Mouse (Mus musculus) intestine, embryonic 16.5 days (tissue): Measurements from ENCODE around the gene Ccdc171. TPM values are rescaled to one million over a fixed set of nuclear protein-coding genes. Genes with fewer than 3 reads are reported as not detected.
"Not testable (repeated sequence)": the region's sequence is repeated elsewhere in the genome, so short reads cannot be mapped to it uniquely, and the experiment has no call there.

ENCODE experiments used
- ATAC-seq: fragments of 200-750 bp; cut with Nextera tagmentation; 2 replicates; pipeline ENCODE4 v1.8.0; 2017; ENCODE audit warnings: moderate TSS enrichment, moderate library complexity
- H3K27ac ChIP-seq: fragments of 300-500 bp; sonication (generic); 2 replicates; pipeline ENCODE4 v1.5.1; 2014; ENCODE audit warnings: mild to moderate bottlenecking, low read length
- H3K27me3 ChIP-seq: fragments of 300-500 bp; sonication (generic); replicated peaks from 2 replicates; pipeline ENCODE4 v1.6.1; 2014; ENCODE audit warnings: low read length, control low read depth, mixed read lengths; ENCODE audit not compliant: control insufficient read depth, insufficient read depth
- H3K36me3 ChIP-seq: fragments of 300-500 bp; sonication (generic); 2 replicates; pipeline ENCODE4 v1.6.1; 2014; ENCODE audit warnings: low read length, control low read depth; ENCODE audit not compliant: control insufficient read depth, insufficient read depth
- H3K4me1 ChIP-seq: fragments of 300-500 bp; sonication (generic); 2 replicates; pipeline ENCODE4 v1.6.1; 2014; ENCODE audit warnings: low read length, control low read depth, mixed read lengths; ENCODE audit not compliant: control insufficient read depth, insufficient read depth
- H3K4me2 ChIP-seq: fragments of 300-500 bp; sonication (generic); 2 replicates; pipeline ENCODE4 v1.6.1; 2014; ENCODE audit warnings: low read depth, low read length, control low read depth
- H3K4me3 ChIP-seq: fragments of 300-500 bp; sonication (generic); 2 replicates; pipeline ENCODE4 v1.5.1; 2014; ENCODE audit warnings: mild to moderate bottlenecking, low read length
- H3K9ac ChIP-seq: fragments of 300-500 bp; sonication (generic); 2 replicates; pipeline ENCODE4 v1.6.1; 2014; ENCODE audit warnings: low read depth, low read length
- H3K9me3 ChIP-seq: fragments of 300-500 bp; sonication (generic); 2 replicates; pipeline ENCODE4 v1.6.1; 2016; ENCODE audit warnings: low read length, control low read depth; ENCODE audit not compliant: control insufficient read depth
- WGBS: fragments of 180-500 bp; shearing (Covaris S2); extraction: QIAGEN DNeasy Blood & Tissue Kit; methylation state at CpG from one replicate; pipeline ENCODE4 v1.1.7; 2014; 5-methylcytosine and 5-hydroxymethylcytosine counted together
- polyA plus RNA-seq: library from polyadenylated mRNA; unstranded; fragments of >200 nt; fragmentation: Nextera tagmentation; extraction: Ambion mirVana; gene quantifications from 2 replicates; pipeline ENCODE4 v1.2.1, GENCODE M21; 2015

The Ccdc171 gene
- 1.9 and 2.0 TPM in 2 replicates for polyA plus RNA-seq

DNA sequence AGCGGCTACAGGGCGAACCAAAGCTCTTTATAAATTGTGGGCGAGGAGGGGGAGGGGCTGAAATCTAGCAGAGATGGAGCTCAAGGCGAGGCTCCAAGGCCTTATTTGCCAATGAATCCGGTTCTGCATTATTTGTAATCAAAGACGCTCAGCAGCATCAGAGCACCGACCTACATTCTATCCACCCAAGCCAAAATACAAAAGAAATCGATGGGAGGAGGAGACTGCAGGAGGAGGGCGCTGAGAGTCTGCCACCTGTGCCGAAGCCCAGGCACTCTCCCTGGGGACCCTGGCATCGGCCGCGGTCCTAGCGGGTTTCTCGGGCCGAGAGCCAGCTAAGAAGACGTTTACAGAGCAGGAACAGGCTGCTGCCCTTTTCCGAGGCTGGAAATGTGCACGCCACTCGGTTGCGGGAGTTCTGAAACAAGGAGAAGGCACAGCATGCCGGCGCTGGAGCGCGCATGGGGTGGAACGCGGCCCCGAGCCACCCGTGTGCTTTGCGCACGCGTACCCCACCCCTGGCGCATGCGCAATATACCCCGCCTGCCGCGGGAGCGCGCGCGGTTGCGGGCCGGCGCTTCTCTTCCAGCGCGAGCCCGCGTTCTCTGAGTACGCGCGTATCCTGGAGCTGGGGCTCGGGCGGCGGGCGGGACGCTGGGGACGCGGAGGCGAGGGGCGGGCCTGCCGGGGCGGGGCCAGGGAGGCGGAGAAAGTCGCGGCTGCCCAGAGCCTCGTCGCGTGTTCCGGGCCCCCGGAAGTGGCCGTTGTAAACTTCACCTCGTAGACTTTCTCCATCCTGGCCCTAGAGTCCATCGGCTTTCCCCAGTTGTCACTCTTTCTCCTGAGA lies at the start of gene Ccdc171:
Ccdc171 (plus strand) TSS at position 703 of the 847 bp plus-strand sequence.
- ATAC-seq: peak; percentile 98
- Histone ChIP-seq H3K9ac (peak within 1 kb of the TSS; percentile 85), H3K27ac (peak within 1 kb of the TSS; percentile 94), H3K4me3 (peak within 1 kb of the TSS; percentile 86), H3K36me3 (no peaks in the 10 kb centered on the region), H3K4me1 (0 out of 2 replicates have a peak, but pooled peaks cover 6% of the 10 kb centered on the region), H3K4me2 (peak within 1 kb of the TSS; percentile 94), H3K27me3 (no peaks in the 10 kb centered on the region), H3K9me3 (no peaks in the 10 kb centered on the region)
- WGBS: under 1% methylated on average over 73 of the region's 73 CpGs

DNA sequence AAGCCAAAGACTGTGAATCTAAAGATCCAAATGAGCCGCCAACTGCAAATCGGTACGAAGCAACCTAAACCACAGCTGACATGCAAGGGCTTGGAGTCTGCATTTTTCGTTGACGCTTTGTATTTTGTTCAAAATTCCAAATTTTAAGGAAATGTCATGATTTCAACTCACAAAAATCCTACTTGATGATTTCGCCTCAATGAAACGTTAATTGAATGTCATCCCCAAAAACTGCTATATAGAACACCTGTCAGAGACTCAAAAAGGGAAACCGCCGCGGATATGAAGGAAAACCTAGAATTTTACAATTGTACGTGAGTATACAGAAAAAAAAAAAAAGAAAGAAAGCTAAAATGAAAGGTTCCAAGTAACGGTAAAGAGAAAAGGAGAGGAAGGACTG lies 40.1 kb upstream of the Ccdc171 start:
- Histone ChIP-seq H3K4me2 (peak overlapping the region; percentile 81), H3K4me3 (peak overlapping the region; percentile 80), H3K4me1 (no peaks in the 10 kb centered on the region), H3K36me3 (no peaks in the 10 kb centered on the region), H3K27me3 (no peaks in the 10 kb centered on the region), H3K27ac (no peak overlapping the region), H3K9me3 (no peaks in the 10 kb centered on the region), H3K9ac (peak overlapping the region; percentile 81)
- WGBS: 21% methylated on average over 12 of the region's 12 CpGs
- no peak for ATAC-seq

DNA sequence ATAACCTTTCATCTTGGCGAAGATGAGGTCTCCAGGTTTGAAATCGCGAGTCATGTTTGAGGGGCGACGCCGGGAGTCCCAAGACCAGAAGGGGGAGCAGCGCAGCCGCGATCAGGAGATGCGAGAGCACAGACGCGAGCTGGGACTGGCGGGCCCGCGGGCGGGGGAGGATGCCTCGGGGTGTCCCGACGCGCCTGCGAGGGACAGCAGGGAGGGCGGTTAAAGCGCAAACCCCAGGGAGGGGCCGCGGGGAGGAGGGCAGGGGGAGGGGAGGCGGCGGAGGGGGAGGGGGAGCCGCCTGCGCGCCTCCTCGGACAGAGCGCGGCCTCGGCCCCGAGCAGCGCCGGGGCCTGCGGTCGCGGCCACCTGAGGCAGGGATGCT lies 39.6 kb upstream of the Ccdc171 start:
- Histone ChIP-seq H3K27me3 (no peaks in the 10 kb centered on the region), H3K4me1 (no peaks in the 10 kb centered on the region), H3K4me3 (peak overlapping the region; percentile 80), H3K4me2 (peak overlapping the region; percentile 81), H3K36me3 (no peaks in the 10 kb centered on the region), H3K27ac (peak overlapping the region; percentile 95), H3K9me3 (no peaks in the 10 kb centered on the region), H3K9ac (peak overlapping the region; percentile 81)
- under 1% methylated on average over 28 of the region's 40 CpGs for WGBS
- peak; percentile 82 for ATAC-seq

DNA sequence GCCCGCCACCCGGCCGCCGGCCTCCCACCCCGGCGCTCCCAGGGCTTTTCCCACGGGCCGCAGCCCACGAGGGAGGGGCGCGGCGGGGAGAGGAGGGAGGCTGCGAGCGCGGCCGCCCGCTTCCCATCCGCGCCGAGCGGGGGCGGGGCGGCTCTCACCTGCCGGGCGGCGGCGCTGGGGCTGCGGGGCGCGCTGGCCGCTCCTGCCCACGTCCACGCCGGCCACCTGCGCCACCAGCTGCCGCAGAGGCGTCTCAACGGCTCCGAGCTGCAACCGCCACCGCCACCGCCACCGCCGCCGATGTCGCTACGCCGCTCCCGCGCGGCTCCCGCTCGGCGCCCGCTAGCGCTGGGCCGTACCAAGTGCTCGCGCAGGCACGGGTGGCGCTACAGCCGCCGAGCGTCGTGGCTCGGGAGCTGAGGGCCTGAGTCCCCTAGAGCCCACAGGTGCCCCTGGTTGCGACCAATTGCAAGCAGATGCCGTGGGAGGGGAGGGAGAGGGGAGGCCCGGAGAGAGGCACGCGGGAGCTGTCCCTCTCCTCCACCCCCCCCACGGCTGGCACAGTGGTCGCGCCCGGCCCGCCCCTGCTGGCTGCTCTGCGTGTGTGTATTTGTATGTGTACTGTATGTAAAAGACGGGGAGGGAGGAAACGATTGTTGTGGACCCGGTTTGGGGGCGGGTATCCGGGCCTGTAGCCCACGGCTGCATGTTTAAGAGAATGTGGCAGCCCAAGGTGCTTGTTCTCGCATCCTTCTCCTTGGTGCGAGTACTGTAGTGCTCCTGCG lies 39.0 kb upstream of the Ccdc171 start, which contains the start of gene Psip1:
Psip1 (minus strand) TSS at position 343 of the 785 bp plus-strand sequence.
- no peaks in the 10 kb centered on the region for H3K36me3 ChIP-seq

DNA sequence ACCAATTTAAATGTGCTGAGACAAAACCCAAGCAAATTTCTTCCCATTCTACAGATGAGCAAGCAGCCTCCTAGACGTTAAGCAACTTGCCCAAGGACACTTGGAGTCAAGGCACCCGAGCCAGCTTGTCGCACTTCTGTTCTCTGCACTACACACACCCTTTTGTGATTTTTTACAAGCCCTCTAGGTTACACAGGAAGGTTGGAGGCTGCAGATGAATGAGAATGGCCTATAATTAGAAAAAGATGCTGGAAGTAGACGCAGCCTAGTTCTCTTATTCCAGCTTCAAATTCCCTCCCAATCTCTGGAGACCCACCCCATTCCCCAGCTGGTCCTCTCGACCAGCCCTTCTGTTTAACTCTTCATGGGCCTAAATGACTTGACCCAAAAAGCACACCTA lies 36.2 kb upstream of the Ccdc171 start:
- H3K4me1 ChIP-seq: no peaks in the 10 kb centered on the region
- H3K27ac ChIP-seq: no peak overlapping the region
- no peak overlapping the region for H3K4me3 ChIP-seq
- H3K36me3 ChIP-seq: no peaks in the 10 kb centered on the region
- no peaks in the 10 kb centered on the region for H3K27me3 ChIP-seq
- H3K9ac ChIP-seq: no peak overlapping the region
- no peaks in the 10 kb centered on the region for H3K9me3 ChIP-seq
- WGBS: 38% methylated on average over 5 of the region's 5 CpGs
- no peak for ATAC-seq
- H3K4me2 ChIP-seq: no peak overlapping the region

More for the DNA sequence above, 39.0 kb upstream of the Ccdc171 start, which contains the start of gene Psip1:
- WGBS: under 1% methylated on average over 70 of the region's 86 CpGs
- H3K4me2 ChIP-seq: peak within 1 kb of the TSS; percentile 81
- peak within 1 kb of the TSS; percentile 81 for H3K9ac ChIP-seq
- ATAC-seq: peak; percentile 92
- H3K4me3 ChIP-seq: peak within 1 kb of the TSS; percentile 80
- H3K4me1 ChIP-seq: no peaks in the 10 kb centered on the region
- no peaks in the 10 kb centered on the region for H3K9me3 ChIP-seq
- no peaks in the 10 kb centered on the region for H3K27me3 ChIP-seq
- peak within 1 kb of the TSS; percentile 95 for H3K27ac ChIP-seq

DNA sequence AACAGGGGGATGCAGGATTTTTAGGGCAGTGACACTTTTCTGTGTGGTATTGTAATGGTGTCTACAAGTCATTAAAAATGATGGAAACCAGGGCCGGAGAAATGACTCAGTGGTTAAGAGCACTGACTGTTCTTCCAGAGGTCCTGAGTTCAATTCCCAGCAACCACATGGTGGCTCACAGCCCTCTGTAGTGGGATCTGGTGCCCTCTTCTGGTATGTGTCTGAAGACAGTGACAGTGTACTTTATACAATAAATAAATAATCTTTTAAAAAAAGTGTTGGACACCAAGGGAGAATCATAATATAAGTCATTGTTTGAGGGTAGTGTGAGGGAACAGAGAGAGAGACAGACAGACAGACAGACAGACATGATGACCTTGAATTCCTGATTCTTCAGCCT lies 32.2 kb upstream of the Ccdc171 start:
- no peak for ATAC-seq
- Histone ChIP-seq H3K4me2 (no peak overlapping the region), H3K9ac (no peak overlapping the region), H3K4me3 (no peak overlapping the region), H3K9me3 (no peaks in the 10 kb centered on the region), H3K27ac (no peak overlapping the region), H3K36me3 (no peaks in the 10 kb centered on the region), H3K27me3 (no peaks in the 10 kb centered on the region), H3K4me1 (no peaks in the 10 kb centered on the region)
- WGBS: 91% methylated on average over 1 of the region's 1 CpGs

DNA sequence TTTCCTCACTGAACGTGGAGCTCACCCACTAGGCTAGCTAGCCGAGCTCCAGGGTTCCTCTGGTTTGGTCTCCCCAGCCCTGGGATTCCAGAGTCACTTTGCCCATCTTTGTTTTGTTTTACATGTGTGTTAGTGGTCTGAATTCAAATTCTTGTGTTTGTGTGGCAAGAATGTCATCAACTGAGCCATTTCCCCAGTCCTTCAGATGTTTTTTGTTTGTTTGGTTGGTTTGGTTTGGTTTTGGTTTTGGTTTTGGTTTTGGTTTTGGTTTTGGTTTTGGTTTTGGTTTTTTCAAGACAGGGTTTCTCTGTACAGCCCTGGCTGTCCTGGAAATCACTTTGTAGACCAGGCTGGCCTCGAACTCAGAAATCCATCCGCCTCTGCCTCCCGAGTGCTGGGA lies 28.3 kb upstream of the Ccdc171 start:
- H3K9ac ChIP-seq, H3K27ac ChIP-seq, H3K4me3 ChIP-seq, H3K36me3 ChIP-seq, H3K27me3 ChIP-seq, H3K9me3 ChIP-seq, ATAC-seq, H3K4me2 ChIP-seq, H3K4me1 ChIP-seq: not testable (repeated sequence)
- WGBS: 88% methylated on average over 5 of the region's 5 CpGs

DNA sequence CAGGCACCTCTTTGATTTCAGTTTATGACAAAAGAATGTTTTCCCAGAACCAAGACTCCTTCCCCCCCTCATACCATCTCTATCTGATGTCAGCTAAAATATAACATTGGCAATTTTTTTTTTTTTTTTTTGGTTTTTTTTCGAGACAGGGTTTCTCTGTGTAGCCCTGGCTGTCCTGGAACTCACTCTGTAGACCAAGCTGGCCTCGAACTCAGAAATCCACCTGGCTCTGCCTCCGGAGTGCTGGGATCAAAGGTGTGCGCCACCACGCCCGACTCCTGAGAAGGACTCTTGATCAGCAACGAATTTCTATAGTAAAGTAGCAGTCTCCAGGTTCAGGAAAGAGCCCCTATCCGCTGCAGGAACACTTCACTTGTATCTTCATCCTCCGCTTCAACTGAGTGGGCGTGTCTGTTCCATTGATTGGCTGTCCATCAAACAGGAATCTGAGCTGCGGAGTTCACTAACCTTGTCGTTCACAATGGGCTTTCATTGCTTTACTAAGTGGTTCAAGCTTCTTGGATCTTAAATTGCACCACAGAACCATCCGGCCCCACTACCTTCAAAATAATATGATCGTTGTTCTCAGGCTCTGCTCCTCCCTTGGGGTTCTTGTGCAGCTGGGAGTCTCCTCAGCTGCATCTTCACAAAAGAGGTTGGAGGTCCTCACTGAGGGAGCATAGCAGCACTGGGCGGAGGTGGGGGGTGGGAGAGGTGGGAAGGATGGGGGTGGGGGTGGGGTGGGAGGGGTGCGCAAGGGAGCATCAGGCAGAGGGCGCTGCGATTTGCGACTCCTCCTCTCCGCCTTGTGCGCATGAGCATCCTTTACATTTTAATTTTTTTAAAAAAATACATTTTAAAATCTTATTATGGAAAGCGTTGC lies 24.9 kb upstream of the Ccdc171 start:
- H3K4me1 ChIP-seq: 0 out of 2 replicates have a peak, but pooled peaks cover 3% of the 10 kb centered on the region
- H3K9ac ChIP-seq: no peak overlapping the region
- H3K4me3 ChIP-seq: no peak overlapping the region
- H3K9me3 ChIP-seq: no peaks in the 10 kb centered on the region
- H3K4me2 ChIP-seq: peak overlapping the region; percentile 50
- H3K36me3 ChIP-seq: no peaks in the 10 kb centered on the region
- H3K27me3 ChIP-seq: no peaks in the 10 kb centered on the region
- H3K27ac ChIP-seq: no peak overlapping the region
- 10% methylated on average over 22 of the region's 22 CpGs for WGBS
- no peak for ATAC-seq
